Mouse (Mus musculus) R1 (cell line): ENCODE measurements around the gene Lpgat1.

Source experiments
- DNase-seq: peaks from one replicate; pipeline ENCODE4 v3.0.0-alpha.2; 2018; ENCODE audit warnings: low read depth, low spot score

Lpgat1 gene

GRCm38 (mm10) chr1:191717601-191718498 is at the start of gene Lpgat1:
Lpgat1 (plus strand) TSS chr1:191717834.
- peak; percentile 54 for DNase-seq

- no peak for DNase-seq
Measured at GRCm38 (mm10) chr1:191668030-191668429, 49.6 kb upstream of the Lpgat1 start.

GRCm38 (mm10) chr1:191674071-191674470 is 43.6 kb upstream of the Lpgat1 start:
- no peak for DNase-seq

DNA sequence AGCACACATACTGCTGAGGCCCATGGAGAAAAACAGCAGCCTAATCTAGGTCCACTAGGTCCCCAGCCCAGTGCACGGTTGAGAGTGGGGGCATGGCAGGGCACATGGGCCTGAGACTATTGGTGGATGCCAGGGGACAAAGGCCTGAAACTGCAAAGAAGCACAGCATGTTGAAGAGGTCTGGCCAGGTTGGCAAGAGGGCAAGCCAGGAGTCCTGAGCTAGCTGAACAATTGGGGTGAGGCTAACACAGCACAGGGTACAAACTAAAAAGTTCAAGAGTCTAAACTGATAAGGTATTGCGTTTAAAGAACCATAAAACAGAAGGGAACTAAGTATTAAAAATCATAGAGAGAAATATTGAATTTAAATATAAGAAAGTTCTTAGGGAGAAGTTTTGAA is 36.0 kb upstream of the Lpgat1 start:
- no peak for DNase-seq

DNA sequence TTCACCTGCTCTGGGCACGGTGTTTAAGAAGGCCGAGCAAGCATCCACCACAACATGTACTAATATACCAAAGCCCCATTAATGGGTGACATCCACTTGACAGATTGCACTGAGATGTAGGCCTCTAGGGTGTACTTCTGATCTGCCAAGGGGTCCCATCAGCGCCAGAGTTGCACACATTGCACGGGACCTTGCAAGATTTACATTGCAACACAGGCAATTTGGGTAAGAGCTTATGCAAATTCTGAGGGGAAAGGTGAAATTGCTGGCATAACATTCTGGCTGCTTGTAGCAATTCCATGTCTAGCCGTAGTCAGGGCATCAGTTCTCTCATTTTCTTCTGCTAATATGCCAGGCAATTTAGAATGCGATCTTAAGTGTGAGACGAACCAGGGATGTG is 30.1 kb upstream of the Lpgat1 start:
- no peak for DNase-seq

- DNase-seq, result no peak
Measured at GRCm38 (mm10) chr1:191693231-191693630, 24.4 kb upstream of the Lpgat1 start.

- DNase-seq, result peak; percentile 75
Measured at GRCm38 (mm10) chr1:191698253-191698795, 19.3 kb upstream of the Lpgat1 start.

- no peak for DNase-seq
Measured at GRCm38 (mm10) chr1:191704535-191704934, 13.1 kb upstream of the Lpgat1 start.

GRCm38 (mm10) chr1:191706541-191707078 is 11.0 kb upstream of the Lpgat1 start:
- DNase-seq, result no peak

DNA sequence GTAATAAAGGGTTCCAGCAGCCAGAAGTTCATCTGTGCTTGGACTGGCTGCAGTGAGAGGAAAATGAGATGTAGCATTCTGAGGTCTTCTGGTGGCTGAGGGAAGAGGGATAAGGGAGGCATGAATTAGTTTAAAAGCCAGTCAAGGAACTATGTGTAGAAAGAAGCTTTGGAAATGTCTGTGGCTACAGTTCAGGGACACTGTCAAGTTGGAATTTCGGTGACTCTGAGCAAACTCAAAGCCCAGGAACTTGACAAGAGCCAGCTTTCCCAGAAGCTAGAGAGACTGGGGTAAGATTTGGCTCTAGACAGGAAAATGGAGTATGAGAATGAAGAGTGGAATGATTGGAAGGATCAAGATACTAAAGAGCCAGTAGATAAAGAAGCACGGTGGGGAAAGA is 7.8 kb upstream of the Lpgat1 start:
- DNase-seq, result no peak

GRCm38 (mm10) chr1:191712224-191712838 is 5.3 kb upstream of the Lpgat1 start:
- peak; percentile 70 for DNase-seq

- DNase-seq, result no peak
Measured at GRCm38 (mm10) chr1:191713813-191714212, 3.8 kb upstream of the Lpgat1 start.

DNA sequence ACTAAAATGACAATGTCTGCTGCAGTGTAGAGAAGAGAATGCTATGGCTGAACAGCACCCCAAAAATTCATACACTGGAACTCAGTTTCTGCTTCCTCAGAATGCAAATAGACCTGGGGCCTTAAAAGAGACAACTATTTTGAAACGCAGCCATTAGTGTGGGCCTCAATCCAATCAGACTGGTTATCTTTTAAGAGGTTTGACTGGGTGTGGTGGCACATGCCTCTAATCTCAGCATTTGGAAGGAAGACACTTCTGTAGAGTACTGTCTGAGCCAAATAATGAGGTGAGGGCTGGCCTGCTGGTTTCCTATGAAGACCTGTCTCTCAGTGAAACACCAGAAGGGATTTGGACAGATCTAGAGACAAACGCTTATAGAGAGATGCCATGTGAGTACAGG is 2.5 kb upstream of the Lpgat1 start:
- DNase-seq, result no peak

DNA sequence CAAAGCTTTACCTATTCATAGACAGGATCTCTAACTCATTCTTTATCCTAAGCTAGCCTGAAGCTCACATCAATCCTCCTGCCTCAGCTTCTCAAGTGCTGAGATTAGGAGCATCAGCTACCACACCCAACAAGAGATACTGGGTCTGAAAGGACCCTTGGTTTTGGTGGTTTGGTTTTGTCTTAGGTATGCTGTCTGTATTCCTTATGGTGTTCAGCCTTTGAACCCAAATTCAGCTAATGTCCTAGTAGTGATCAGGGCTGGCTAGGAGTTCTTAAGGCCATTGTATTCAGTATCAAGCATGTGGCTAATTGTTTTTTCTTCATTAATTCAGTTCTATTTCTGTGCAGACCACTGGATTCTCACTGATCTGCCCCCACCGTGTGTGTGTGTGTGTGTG is 493 bp upstream of the Lpgat1 start:
- DNase-seq, result peak; percentile 8

DNA sequence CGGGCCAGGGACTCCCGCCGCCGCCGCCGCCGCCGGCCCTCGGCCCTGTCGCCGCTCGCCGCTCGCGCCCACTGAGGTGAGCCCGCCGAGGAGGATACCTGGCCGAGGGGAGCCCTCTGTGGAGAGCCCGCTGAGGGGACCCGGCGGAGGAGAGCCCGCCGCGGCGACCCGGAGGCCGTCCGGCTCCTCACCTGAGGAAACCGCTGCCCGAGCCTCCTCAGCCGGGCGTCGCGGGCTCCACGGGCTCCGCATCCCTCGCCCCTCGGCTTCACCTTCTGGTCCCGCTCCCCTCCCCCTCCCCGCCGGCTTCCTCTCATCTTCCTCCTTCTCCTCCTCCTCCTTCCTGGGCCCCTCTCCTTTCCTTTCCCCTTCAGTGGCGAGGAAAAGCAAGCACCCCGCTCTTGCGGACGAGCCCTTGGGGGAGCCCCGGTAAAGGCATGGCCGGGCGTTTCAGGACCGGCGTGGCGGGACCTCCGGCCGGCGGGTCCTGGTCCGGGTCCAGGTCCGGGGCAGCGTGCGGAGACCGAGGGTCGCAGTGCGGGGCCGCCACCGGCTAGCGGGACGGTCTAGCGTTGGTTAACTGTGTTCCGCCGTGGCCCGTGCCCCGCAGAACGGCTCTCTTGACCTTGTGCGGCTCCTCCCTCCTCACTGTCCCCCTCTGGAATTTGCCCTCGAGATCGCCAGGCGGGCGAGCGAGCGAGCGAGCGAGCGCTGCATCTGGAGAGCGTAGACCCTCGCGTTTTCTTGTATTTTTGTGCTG is 1.1 kb downstream of the Lpgat1 start:
- DNase-seq, result peak; percentile 58

- DNase-seq, result peak; percentile 25
Measured at GRCm38 (mm10) chr1:191719326-191719725, 1.7 kb downstream of the Lpgat1 start.

DNA sequence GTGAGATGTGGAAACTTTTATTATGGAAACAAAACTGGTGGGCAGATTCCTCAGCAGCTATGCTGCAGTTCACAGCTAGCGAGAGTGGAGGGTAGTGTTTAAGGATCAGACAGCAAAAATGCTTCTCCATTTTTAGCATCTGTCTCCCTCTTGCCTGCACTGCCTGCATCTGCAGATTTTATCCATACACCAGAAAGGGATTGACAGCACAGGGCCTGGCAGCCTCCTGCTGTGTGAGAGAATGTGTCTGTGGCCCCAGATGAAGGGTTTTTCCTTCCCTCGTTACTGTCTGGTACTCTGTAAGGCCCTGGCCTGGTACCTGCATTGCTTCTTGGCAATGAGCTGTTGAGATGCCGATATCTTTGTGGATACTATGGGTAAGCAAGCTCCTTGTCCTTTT is 2.8 kb downstream of the Lpgat1 start:
- DNase-seq, result no peak

- DNase-seq, result no peak
Measured at GRCm38 (mm10) chr1:191722706-191723105, 5.1 kb downstream of the Lpgat1 start.

DNA sequence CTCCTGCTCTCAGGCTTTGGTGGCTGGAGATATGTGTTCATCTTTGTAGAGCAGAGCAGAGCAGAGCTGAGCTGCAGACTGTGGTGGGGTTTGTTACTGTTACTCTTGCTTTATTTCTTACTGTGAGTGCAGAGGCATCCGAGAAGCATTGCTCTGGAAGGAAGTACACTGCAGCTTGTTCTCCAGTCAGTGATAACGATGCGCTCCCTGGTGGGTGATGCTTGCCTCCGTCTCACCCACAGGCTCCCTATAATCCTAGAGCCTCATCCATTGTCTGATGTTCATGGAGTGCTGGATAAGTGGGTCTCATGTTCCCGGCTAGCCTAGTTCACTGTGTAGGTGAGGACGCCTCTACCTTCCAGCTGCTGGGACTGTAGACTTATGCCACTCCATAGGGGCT is 6.0 kb downstream of the Lpgat1 start:
- no peak for DNase-seq

- no peak for DNase-seq
Measured at GRCm38 (mm10) chr1:191724385-191725061, 6.9 kb downstream of the Lpgat1 start.

- DNase-seq, result no peak
Measured at GRCm38 (mm10) chr1:191732623-191733022, 15.0 kb downstream of the Lpgat1 start.
